Mouse (Mus musculus): ENCODE results near the gene Rnf103. TPM values are rescaled to one million over a fixed set of nuclear protein-coding genes. Genes with fewer than 3 reads are reported as not detected.

Rnf103 gene
- polyA plus RNA-seq, 1 experiment, result 9.5 TPM

GRCm38 (mm10) chr6:71525556-71525955 lies 31.9 kb downstream of the Rnf103 start:
- no peaks in the 10 kb centered on the region for H3K36me3 ChIP-seq (ENCODE audit: control insufficient read depth, insufficient read depth, low read length, poor library complexity, severe bottlenecking)
- no peaks in the 10 kb centered on the region for H3K4me1 ChIP-seq (ENCODE audit: control insufficient read depth, insufficient read depth, low read length)
- TF ChIP-seq CTCF (IDR thresholded peaks at IDR 0.05; ENCODE audit: low read depth, low read length) (no peak), EP300 (IDR thresholded peaks at IDR 0.05; ENCODE audit: insufficient read depth, low read depth, low read length) (no peak), POLR2A (IDR thresholded peaks at IDR 0.05; ENCODE audit: insufficient read depth, low read length) (no peak)
- H3K4me3 ChIP-seq (ENCODE audit: low read depth, low read length), result no peak overlapping the region
- H3K9ac ChIP-seq (ENCODE audit: low read depth, poor library complexity, severe bottlenecking), result no peak overlapping the region
- H3K9me3 ChIP-seq (replicated peaks; ENCODE audit: control insufficient read depth, insufficient read depth, low read length, poor library complexity, severe bottlenecking), result no peaks in the 10 kb centered on the region
- no peaks in the 10 kb centered on the region for H3K27me3 ChIP-seq (ENCODE audit: control insufficient read depth, insufficient read depth, low read length, poor library complexity, severe bottlenecking)
- no peak overlapping the region for H3K27ac ChIP-seq (ENCODE audit: insufficient read depth, low read length)

- H3K9me3 ChIP-seq (replicated peaks; ENCODE audit: control insufficient read depth, insufficient read depth, low read length, poor library complexity, severe bottlenecking), result no peaks in the 10 kb centered on the region
- no peaks in the 10 kb centered on the region for H3K4me1 ChIP-seq (ENCODE audit: control insufficient read depth, insufficient read depth, low read length)
- TF ChIP-seq EP300 (IDR thresholded peaks at IDR 0.05; ENCODE audit: insufficient read depth, low read depth, low read length) (no peak), POLR2A (IDR thresholded peaks at IDR 0.05; ENCODE audit: insufficient read depth, low read length) (no peak), CTCF (IDR thresholded peaks at IDR 0.05; ENCODE audit: low read depth, low read length) (no peak)
- no peak overlapping the region for H3K4me3 ChIP-seq (ENCODE audit: low read depth, low read length)
- no peaks in the 10 kb centered on the region for H3K36me3 ChIP-seq (ENCODE audit: control insufficient read depth, insufficient read depth, low read length, poor library complexity, severe bottlenecking)
- no peak overlapping the region for H3K9ac ChIP-seq (ENCODE audit: low read depth, poor library complexity, severe bottlenecking)
- H3K27ac ChIP-seq (ENCODE audit: insufficient read depth, low read length), result no peak overlapping the region
- no peaks in the 10 kb centered on the region for H3K27me3 ChIP-seq (ENCODE audit: control insufficient read depth, insufficient read depth, low read length, poor library complexity, severe bottlenecking)
These were observed 33.4 kb downstream of the Rnf103 start for GRCm38 (mm10) chr6:71527056-71527455.

GRCm38 (mm10) chr6:71527826-71528225 lies 34.1 kb downstream of the Rnf103 start:
- no peak overlapping the region for H3K27ac ChIP-seq (ENCODE audit: insufficient read depth, low read length)
- H3K36me3 ChIP-seq (ENCODE audit: control insufficient read depth, insufficient read depth, low read length, poor library complexity, severe bottlenecking), result no peaks in the 10 kb centered on the region
- H3K4me1 ChIP-seq (ENCODE audit: control insufficient read depth, insufficient read depth, low read length), result no peaks in the 10 kb centered on the region
- H3K9ac ChIP-seq (ENCODE audit: low read depth, poor library complexity, severe bottlenecking), result no peak overlapping the region
- TF ChIP-seq EP300 (IDR thresholded peaks at IDR 0.05; ENCODE audit: insufficient read depth, low read depth, low read length) (no peak), CTCF (IDR thresholded peaks at IDR 0.05; ENCODE audit: low read depth, low read length) (no peak), POLR2A (IDR thresholded peaks at IDR 0.05; ENCODE audit: insufficient read depth, low read length) (no peak)
- no peaks in the 10 kb centered on the region for H3K9me3 ChIP-seq (replicated peaks; ENCODE audit: control insufficient read depth, insufficient read depth, low read length, poor library complexity, severe bottlenecking)
- H3K4me3 ChIP-seq (ENCODE audit: low read depth, low read length), result no peak overlapping the region
- H3K27me3 ChIP-seq (ENCODE audit: control insufficient read depth, insufficient read depth, low read length, poor library complexity, severe bottlenecking), result no peaks in the 10 kb centered on the region

GRCm38 (mm10) chr6:71530176-71530575 lies 36.5 kb downstream of the Rnf103 start:
- no peaks in the 10 kb centered on the region for H3K4me1 ChIP-seq (ENCODE audit: control insufficient read depth, insufficient read depth, low read length)
- no peak overlapping the region for H3K4me3 ChIP-seq (ENCODE audit: low read depth, low read length)
- H3K9me3 ChIP-seq (replicated peaks; ENCODE audit: control insufficient read depth, insufficient read depth, low read length, poor library complexity, severe bottlenecking), result no peaks in the 10 kb centered on the region
- no peak for TF ChIP-seq POLR2A (IDR thresholded peaks at IDR 0.05; ENCODE audit: insufficient read depth, low read length)
- TF ChIP-seq CTCF (IDR thresholded peaks at IDR 0.05; ENCODE audit: low read depth, low read length), result no peak
- TF ChIP-seq EP300 (IDR thresholded peaks at IDR 0.05; ENCODE audit: insufficient read depth, low read depth, low read length), result no peak
- no peaks in the 10 kb centered on the region for H3K27me3 ChIP-seq (ENCODE audit: control insufficient read depth, insufficient read depth, low read length, poor library complexity, severe bottlenecking)
- H3K36me3 ChIP-seq (ENCODE audit: control insufficient read depth, insufficient read depth, low read length, poor library complexity, severe bottlenecking), result no peaks in the 10 kb centered on the region
- no peak overlapping the region for H3K27ac ChIP-seq (ENCODE audit: insufficient read depth, low read length)
- no peak overlapping the region for H3K9ac ChIP-seq (ENCODE audit: low read depth, poor library complexity, severe bottlenecking)

GRCm38 (mm10) chr6:71537286-71537685 lies 43.6 kb downstream of the Rnf103 start:
- H3K4me3 ChIP-seq (ENCODE audit: low read depth, low read length), result no peak overlapping the region
- TF ChIP-seq EP300 (IDR thresholded peaks at IDR 0.05; ENCODE audit: insufficient read depth, low read depth, low read length) (no peak), POLR2A (IDR thresholded peaks at IDR 0.05; ENCODE audit: insufficient read depth, low read length) (no peak), CTCF (IDR thresholded peaks at IDR 0.05; ENCODE audit: low read depth, low read length) (no peak)
- H3K36me3 ChIP-seq (ENCODE audit: control insufficient read depth, insufficient read depth, low read length, poor library complexity, severe bottlenecking), result no peaks in the 10 kb centered on the region
- no peak overlapping the region for H3K27ac ChIP-seq (ENCODE audit: insufficient read depth, low read length)
- no peaks in the 10 kb centered on the region for H3K9me3 ChIP-seq (replicated peaks; ENCODE audit: control insufficient read depth, insufficient read depth, low read length, poor library complexity, severe bottlenecking)
- H3K4me1 ChIP-seq (ENCODE audit: control insufficient read depth, insufficient read depth, low read length), result no peaks in the 10 kb centered on the region
- no peaks in the 10 kb centered on the region for H3K27me3 ChIP-seq (ENCODE audit: control insufficient read depth, insufficient read depth, low read length, poor library complexity, severe bottlenecking)
- H3K9ac ChIP-seq (ENCODE audit: low read depth, poor library complexity, severe bottlenecking), result no peak overlapping the region

- Histone ChIP-seq H3K27ac (ENCODE audit: insufficient read depth, low read length) (peak within 1 kb of the TSS; percentile 86), H3K9ac (ENCODE audit: low read depth, poor library complexity, severe bottlenecking) (peak within 1 kb of the TSS; percentile 95), H3K4me3 (ENCODE audit: low read depth, low read length) (peak within 1 kb of the TSS; percentile 91), H3K27me3 (ENCODE audit: control insufficient read depth, insufficient read depth, low read length, poor library complexity, severe bottlenecking) (no peaks in the 10 kb centered on the region), H3K4me1 (ENCODE audit: control insufficient read depth, insufficient read depth, low read length) (no peaks in the 10 kb centered on the region), H3K36me3 (ENCODE audit: control insufficient read depth, insufficient read depth, low read length, poor library complexity, severe bottlenecking) (no peaks in the 10 kb centered on the region), H3K9me3 (replicated peaks; ENCODE audit: control insufficient read depth, insufficient read depth, low read length, poor library complexity, severe bottlenecking) (no peaks in the 10 kb centered on the region)
- TF ChIP-seq POLR2A (IDR thresholded peaks at IDR 0.05; ENCODE audit: insufficient read depth, low read length) (peak; percentile 47), CTCF (IDR thresholded peaks at IDR 0.05; ENCODE audit: low read depth, low read length) (no peak), EP300 (IDR thresholded peaks at IDR 0.05; ENCODE audit: insufficient read depth, low read depth, low read length) (0 out of 2 replicates have a peak, but pooled peaks have one; percentile 40)
These were observed 50.2 kb downstream of the Rnf103 start, which contains the start of gene Chmp3 for GRCm38 (mm10) chr6:71543686-71544499. TSS of gene Chmp3 (plus strand) at chr6:71543797.
